Mouse (Mus musculus): ENCODE measurements around the gene Zfp239. TPM values are rescaled to one million over a fixed set of nuclear protein-coding genes. Genes with fewer than 3 reads are reported as not detected.

Zfp239 gene
- polyA plus RNA-seq, 1 experiment from 2014 or later, result 16.5 TPM

DNA sequence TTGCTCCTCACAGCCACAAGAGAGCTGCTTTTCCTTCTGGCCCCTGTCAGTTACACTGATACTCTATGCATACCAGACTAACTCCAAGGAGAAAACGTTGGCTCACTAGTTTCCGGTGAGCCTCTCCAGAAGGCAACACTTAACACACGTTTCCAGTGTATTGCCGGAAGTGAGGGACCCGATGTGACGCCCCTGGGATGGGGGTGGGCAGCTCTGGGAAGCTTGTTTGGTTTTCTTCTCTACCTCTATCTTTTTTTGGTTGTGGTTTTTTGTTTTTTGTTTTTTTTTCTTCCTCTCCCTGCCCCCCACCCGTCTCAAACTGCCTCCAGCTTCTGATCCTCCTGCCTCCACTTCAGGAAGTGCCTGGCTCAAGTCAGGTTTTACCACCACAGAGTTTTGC lies 20.1 kb downstream of the Zfp239 start:
- H3K27ac ChIP-seq, result no peak overlapping the region
- H3K4me2 ChIP-seq, result no peak overlapping the region
- peaks cover 12% of the 10 kb centered on the region for H3K4me1 ChIP-seq
- no peaks in the 10 kb centered on the region for H3K9me3 ChIP-seq
- H3K27me3 ChIP-seq (replicated peaks), result no peaks in the 10 kb centered on the region
- H3K9ac ChIP-seq, result no peak overlapping the region
- ATAC-seq (replicated peaks), result no peak
- H3K36me3 ChIP-seq (replicated peaks), result no peaks in the 10 kb centered on the region
- no peak overlapping the region for H3K4me3 ChIP-seq
- WGBS, result 77% methylated on average over 7 of the region's 7 CpGs

DNA sequence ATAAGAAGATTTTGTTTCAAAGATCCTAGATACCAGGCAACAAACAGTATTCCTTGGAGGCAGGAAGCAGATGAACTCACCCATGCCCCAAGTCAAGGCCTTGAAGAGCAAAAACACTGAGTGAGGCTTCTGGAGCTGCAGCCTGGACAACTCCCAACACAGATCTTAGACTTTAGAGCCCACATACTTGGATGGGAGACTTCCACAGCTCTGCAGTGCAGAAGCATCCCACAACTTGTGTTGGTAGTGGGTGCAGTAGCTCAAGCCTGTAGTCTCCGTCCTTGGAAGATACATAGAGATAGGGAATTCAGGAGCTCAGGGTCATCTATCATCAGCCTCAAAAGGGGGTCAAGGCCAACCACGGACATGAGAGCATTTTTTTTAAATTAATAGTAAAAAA lies 24.0 kb downstream of the Zfp239 start:
- no peak overlapping the region for H3K4me3 ChIP-seq
- H3K36me3 ChIP-seq (replicated peaks), result no peaks in the 10 kb centered on the region
- 0 out of 2 replicates have a peak, but pooled peaks cover 2% of the 10 kb centered on the region for H3K4me1 ChIP-seq
- no peaks in the 10 kb centered on the region for H3K9me3 ChIP-seq
- no peak overlapping the region for H3K9ac ChIP-seq
- H3K27me3 ChIP-seq (replicated peaks), result no peaks in the 10 kb centered on the region
- no peak for ATAC-seq (replicated peaks)
- no peak overlapping the region for H3K4me2 ChIP-seq
- whole genome bisulfite sequencing, result 90% methylated on average over 2 of the region's 2 CpGs
- H3K27ac ChIP-seq, result no peak overlapping the region

DNA sequence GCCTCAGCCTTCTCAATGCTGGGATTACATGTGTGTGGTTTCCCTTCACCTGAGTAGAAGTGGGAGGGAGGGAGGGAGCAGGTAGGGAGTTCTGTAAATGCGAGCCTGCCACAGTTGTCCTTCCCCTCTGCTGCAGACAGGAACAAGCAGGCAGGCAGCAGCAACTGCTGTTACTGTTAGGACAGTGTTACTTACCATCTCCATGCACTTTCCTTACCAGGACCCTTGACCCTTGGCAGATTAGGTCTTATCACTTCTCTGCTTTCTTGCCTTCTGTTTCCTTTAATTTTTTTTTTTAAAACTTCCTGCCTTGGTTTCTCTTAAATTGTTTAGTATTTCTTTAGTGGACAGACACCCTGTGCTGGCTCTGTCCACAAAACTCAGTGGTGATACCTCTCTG lies 26.1 kb downstream of the Zfp239 start:
- no peak for ATAC-seq (replicated peaks)
- H3K9ac ChIP-seq, result no peak overlapping the region

DNA sequence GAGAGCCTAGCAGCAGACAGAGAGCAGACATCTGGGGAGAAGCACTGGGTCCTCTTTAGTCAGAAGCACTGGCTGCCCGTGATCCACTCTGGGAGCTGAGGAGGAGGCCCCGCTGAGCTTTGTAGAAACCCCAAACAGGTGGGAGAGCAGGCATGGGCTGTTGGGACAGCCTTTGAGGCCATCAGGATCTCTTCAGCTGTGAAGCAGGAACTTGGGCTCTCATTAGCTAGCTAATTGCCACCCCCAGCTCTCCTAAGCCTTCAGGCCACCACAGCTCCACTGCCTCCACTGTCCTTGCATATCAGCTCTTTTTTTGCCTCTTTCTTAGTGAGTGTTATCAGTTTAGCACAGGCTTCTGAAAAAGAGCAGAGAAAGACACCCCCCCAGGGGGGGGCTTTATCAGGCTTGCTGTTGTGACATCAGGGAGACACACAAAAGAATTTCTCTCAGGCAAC lies 26.8 kb downstream of the Zfp239 start:
- WGBS, result 55% methylated on average over 2 of the region's 2 CpGs
- no peak for ATAC-seq (replicated peaks)
- no peak overlapping the region for H3K9ac ChIP-seq
- H3K27me3 ChIP-seq (replicated peaks), result no peaks in the 10 kb centered on the region
- H3K27ac ChIP-seq, result no peak overlapping the region
- no peaks in the 10 kb centered on the region for H3K9me3 ChIP-seq
- no peak overlapping the region for H3K4me2 ChIP-seq
- H3K4me3 ChIP-seq, result no peak overlapping the region
- H3K4me1 ChIP-seq, result no peaks in the 10 kb centered on the region
- no peaks in the 10 kb centered on the region for H3K36me3 ChIP-seq (replicated peaks)

More for the DNA sequence above, 26.1 kb downstream of the Zfp239 start:
- no peak overlapping the region for H3K27ac ChIP-seq
- no peaks in the 10 kb centered on the region for H3K9me3 ChIP-seq
- H3K4me2 ChIP-seq, result no peak overlapping the region
- H3K4me1 ChIP-seq, result no peaks in the 10 kb centered on the region
- H3K36me3 ChIP-seq (replicated peaks), result no peaks in the 10 kb centered on the region
- WGBS, result 47% methylated on average over 1 of the region's 1 CpGs
- H3K27me3 ChIP-seq (replicated peaks), result no peaks in the 10 kb centered on the region
- no peak overlapping the region for H3K4me3 ChIP-seq

DNA sequence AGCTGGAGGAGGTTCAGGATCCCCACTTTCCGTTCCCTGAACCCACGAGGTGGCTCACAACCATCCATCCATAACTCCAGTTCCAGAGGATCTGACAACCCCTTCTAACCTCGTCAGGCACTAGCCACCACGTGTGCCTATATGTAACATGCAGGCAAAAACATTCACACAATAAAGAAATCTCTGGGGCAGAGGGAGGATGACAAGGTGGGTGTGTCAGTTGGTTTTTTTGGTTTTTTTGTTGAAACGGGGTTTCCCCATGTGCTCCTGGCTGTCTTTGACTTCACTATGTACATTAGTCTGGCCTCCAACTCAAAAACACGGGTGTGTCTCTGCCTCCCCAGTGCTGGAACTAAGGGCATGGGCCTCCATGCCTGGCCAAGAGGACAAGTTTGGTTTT lies 28.4 kb downstream of the Zfp239 start:
- ATAC-seq (replicated peaks), result no peak
- no peak overlapping the region for H3K27ac ChIP-seq
- H3K27me3 ChIP-seq (replicated peaks), result no peaks in the 10 kb centered on the region
- no peak overlapping the region for H3K9ac ChIP-seq
- no peak overlapping the region for H3K4me3 ChIP-seq
- WGBS, result 87% methylated on average over 6 of the region's 6 CpGs
- no peaks in the 10 kb centered on the region for H3K9me3 ChIP-seq
- no peaks in the 10 kb centered on the region for H3K4me1 ChIP-seq
- H3K4me2 ChIP-seq, result no peak overlapping the region
- no peaks in the 10 kb centered on the region for H3K36me3 ChIP-seq (replicated peaks)

DNA sequence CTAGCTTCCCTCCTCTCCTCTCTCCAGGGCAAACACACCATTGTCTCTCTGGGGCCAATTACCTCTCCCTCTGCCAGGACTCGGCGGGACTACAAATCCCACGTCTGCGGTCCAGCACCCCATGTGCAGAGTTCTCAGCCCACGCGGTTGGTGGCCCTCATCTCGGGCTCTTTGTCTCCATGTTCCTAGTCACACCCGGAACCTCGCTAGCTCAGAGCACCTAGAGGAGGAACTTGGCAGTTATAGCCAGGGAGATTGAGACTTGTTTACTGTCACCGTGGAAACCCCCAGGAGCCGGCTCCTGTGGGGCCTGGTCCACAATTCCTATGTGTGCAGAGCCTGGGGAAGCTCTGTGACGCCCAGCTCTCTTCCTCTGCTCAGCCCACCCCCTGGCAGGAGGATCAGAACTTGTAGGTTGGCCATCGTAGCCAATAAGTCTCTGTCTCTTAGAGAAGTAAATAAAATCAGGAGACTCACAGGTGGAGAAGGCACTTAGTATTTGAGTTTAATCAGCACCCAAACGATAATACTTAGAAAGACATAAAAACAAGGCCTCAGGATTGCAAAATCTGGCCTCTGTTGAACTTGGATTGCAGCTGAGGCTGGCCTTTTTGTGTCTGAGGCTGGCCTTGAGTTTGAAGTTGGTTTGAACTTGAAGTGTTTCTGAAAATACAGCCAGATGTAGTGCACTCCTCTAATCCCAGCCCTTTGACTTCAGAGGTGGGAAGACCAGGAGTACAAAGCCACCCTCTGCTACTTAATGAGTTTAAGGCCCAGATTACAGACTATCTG lies 29.7 kb downstream of the Zfp239 start:
- H3K9me3 ChIP-seq, result no peaks in the 10 kb centered on the region
- H3K27ac ChIP-seq, result no peak overlapping the region
- no peaks in the 10 kb centered on the region for H3K36me3 ChIP-seq (replicated peaks)
- ATAC-seq (replicated peaks), result no peak
- H3K4me3 ChIP-seq, result no peak overlapping the region
- 67% methylated on average over 14 of the region's 14 CpGs for WGBS
- H3K9ac ChIP-seq, result no peak overlapping the region
- no peaks in the 10 kb centered on the region for H3K4me1 ChIP-seq
- no peak overlapping the region for H3K4me2 ChIP-seq
- H3K27me3 ChIP-seq (replicated peaks), result no peaks in the 10 kb centered on the region

DNA sequence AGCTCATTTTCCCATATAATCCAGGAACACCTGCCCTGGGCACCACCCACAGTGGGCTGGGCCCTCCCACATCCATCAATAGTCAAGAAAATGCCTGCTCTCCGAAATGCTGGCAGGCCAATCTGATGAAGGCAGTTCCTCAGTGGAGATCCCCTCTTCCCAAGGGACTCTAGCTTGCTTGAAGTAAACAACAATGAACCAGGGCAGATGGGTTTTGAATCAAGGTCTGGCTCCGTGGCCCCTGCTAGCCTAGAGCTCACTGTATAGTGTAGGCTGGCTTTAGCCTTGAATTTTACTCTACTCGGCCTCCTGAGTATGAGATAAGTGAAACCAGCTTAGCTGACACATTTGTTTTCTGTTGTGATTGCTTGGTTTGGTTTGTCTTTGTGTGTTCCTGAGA lies 30.5 kb downstream of the Zfp239 start:
- no peaks in the 10 kb centered on the region for H3K27me3 ChIP-seq (replicated peaks)
- WGBS, result 77% methylated on average over 3 of the region's 3 CpGs
- H3K36me3 ChIP-seq (replicated peaks), result no peaks in the 10 kb centered on the region
- H3K9ac ChIP-seq, result no peak overlapping the region
- H3K4me1 ChIP-seq, result no peaks in the 10 kb centered on the region
- no peak overlapping the region for H3K4me2 ChIP-seq
- H3K4me3 ChIP-seq, result no peak overlapping the region
- no peak for ATAC-seq (replicated peaks)
- H3K27ac ChIP-seq, result no peak overlapping the region
- H3K9me3 ChIP-seq, result no peaks in the 10 kb centered on the region

DNA sequence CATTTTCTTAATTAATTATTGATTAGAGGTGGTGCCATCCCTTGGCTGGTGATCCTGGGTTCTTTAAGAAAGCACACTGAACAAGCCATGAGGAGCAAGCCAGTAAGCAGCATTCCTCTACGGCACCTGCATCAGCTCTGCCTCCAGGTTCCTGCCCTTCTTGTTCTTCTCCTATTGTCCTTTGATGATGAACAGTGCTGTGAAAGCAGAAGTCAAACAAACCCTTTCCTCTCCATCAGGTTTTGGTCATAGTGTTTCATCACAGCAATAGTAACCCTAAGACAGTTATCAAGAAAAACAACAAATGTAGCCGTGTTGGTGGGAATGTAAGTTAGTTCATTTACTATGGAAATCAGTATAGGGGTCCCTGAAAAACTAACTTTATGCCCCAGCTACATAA lies 31.5 kb downstream of the Zfp239 start:
- no peaks in the 10 kb centered on the region for H3K9me3 ChIP-seq
- ATAC-seq (replicated peaks), result no peak
- H3K9ac ChIP-seq, result no peak overlapping the region
- no peaks in the 10 kb centered on the region for H3K36me3 ChIP-seq (replicated peaks)
- no peak overlapping the region for H3K4me2 ChIP-seq
- no peaks in the 10 kb centered on the region for H3K27me3 ChIP-seq (replicated peaks)
- no peaks in the 10 kb centered on the region for H3K4me1 ChIP-seq
- 96% methylated on average over 2 of the region's 2 CpGs for WGBS
- H3K4me3 ChIP-seq, result no peak overlapping the region
- H3K27ac ChIP-seq, result no peak overlapping the region

DNA sequence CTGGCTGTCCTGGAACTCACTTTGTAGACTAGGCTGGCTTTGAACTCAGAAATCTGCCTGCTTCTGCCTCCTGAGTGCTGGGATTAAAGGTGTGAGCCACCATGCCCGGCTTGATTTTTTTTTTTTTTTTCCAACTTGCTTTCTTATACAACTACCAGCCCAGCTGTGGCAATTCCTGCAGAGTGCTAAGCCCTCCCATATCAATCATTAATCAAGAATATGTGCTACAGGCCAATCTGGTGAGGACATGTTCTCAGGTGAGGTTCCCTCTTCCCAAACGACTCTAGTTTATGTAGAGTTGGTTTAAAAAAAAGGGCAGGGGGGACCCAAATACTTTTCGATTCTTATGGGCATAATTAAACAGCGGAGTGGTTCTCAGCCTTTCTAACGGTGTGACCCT lies 35.9 kb downstream of the Zfp239 start:
- H3K36me3 ChIP-seq (replicated peaks), result no peaks in the 10 kb centered on the region
- no peaks in the 10 kb centered on the region for H3K4me1 ChIP-seq
- H3K9ac ChIP-seq, result no peak overlapping the region
- no peaks in the 10 kb centered on the region for H3K27me3 ChIP-seq (replicated peaks)
- no peak for ATAC-seq (replicated peaks)
- no peak overlapping the region for H3K4me3 ChIP-seq
- H3K27ac ChIP-seq, result no peak overlapping the region
- WGBS, result 85% methylated on average over 5 of the region's 5 CpGs
- no peaks in the 10 kb centered on the region for H3K9me3 ChIP-seq
- no peak overlapping the region for H3K4me2 ChIP-seq

DNA sequence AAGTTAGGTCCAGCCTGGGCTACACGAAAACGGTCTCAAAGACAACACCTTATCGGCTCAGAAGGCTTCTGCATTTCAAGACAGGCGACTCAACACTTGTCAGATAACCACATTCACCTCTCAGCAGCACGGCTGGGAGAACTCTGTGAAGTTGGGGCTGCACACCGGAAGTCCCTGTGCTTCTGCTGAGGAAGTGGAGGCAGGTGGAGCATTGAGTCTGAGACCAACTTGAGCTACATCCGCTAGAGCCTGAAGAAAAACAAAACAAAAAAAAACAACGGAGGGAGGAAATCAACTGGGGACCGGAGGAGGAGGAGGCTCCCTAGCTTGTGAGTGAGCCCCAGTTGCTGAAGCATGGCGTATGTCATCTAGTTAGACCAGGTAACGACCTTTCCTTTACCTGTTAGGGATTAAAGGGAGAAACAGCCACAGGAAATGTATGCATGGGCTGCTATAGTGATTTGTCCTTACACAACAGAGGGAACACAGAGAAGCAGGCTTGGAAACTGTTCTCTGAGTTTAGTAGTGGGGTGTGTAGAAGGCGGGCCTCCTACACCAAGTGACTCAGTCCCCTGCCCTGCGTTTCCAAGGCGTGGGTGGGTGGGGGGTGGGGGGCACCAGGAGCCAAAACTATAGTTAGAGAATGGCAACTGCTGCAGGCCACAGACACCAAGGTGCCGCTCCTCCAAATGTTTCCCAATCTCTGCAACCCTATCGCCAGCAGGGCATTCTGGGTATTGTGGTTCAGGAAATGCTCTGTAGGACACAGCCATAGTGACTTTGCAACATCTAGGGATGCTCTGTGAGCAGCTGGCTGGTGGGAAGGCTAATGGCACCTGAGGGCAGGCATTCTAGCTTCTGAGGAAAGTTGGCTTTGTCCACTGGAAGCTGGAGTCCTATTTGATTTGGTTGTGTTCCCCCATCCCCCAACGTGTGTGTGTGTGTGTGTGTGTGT lies 38.5 kb downstream of the Zfp239 start, which contains the start of gene Hnrnpf:
Gene Hnrnpf (plus strand): TSS at position 199 of the 955 bp plus-strand sequence.
- no peak for ATAC-seq (replicated peaks)
- 82% methylated on average over 17 of the region's 17 CpGs for WGBS
- no peaks in the 10 kb centered on the region for H3K36me3 ChIP-seq (replicated peaks)

DNA sequence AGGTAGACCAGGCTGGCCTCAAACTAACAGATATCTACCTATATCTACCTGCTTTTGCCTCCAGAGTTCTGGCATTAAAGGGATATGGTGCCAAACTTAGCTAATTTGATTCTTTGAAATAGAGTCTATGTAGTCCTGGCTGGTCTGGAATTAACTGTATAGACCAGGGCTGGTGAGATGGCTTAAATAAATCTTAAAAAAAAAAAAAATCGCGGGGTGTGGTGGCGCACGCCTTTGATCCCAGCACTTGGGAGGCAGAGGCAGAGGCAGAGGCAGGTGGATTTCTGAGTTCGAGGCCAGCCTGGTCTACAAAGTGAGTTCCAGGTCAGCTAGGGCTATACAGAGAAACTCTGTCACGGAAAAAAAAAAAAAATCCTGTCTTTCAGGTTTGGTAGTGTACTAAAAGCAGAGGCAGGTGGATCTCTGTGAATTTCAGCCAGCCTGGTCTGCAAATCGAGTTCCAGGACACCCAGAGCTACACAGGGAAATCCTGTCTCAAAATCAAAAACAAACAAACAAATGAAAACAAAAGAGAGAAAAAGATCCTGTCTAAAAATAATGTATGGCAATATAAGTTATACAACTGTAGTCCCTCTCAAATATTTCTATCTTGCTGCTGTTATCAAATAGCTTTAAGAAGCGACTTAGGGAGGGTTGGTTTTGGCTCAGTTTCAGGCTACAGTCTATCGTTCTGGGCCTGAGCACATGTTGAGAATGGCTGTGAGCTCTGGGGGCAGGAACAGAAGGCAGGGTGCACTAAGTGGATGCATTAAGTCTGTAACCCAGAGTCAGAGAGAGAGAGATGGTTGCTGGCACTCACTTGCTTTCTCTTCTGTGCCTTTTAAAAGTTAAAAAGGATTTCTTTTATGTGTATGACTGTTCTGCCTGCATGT lies 39.9 kb downstream of the Zfp239 start:
- Histone ChIP-seq H3K4me3 (no peak overlapping the region), H3K9me3 (no peaks in the 10 kb centered on the region), H3K36me3 (replicated peaks) (no peaks in the 10 kb centered on the region), H3K9ac (no peak overlapping the region), H3K4me1 (peaks cover 9% of the 10 kb centered on the region; the same call in 1 of the 2 replicates), H3K4me2 (no peak overlapping the region), H3K27me3 (replicated peaks) (no peaks in the 10 kb centered on the region), H3K27ac (no peak overlapping the region)
- 78% methylated on average over 9 of the region's 9 CpGs for WGBS
- no peak for ATAC-seq (replicated peaks)

More for the DNA sequence above, 38.5 kb downstream of the Zfp239 start, which contains the start of gene Hnrnpf:
- H3K27me3 ChIP-seq (replicated peaks), result no peaks in the 10 kb centered on the region
- H3K9ac ChIP-seq, result no peak within 1 kb of the TSS
- H3K4me3 ChIP-seq, result no peak within 1 kb of the TSS
- no peak within 1 kb of the TSS for H3K4me2 ChIP-seq
- peaks cover 2% of the 10 kb centered on the region; the same call in 1 of the 2 replicates for H3K4me1 ChIP-seq
- no peak within 1 kb of the TSS for H3K27ac ChIP-seq
- H3K9me3 ChIP-seq, result no peaks in the 10 kb centered on the region

Data from midbrain, embryonic 15.5 days (tissue).